Mouse (Mus musculus) layer of hippocampus, postnatal 36 days (tissue): ENCODE measurements around the gene Med26. TPM values are rescaled to one million over a fixed set of nuclear protein-coding genes. Genes with fewer than 3 reads are reported as not detected.
A peak's percentile ranks its signal among the peaks of the same experiment; 100 is the strongest.

Experiments
- DNase-seq, 2 experiments: peaks; one replicate each; pipeline ENCODE4 v3.0.0; 2022
- total RNA-seq, 2 experiments: library from RNA; stranded (reverse); gene quantifications; 2 replicates each; pipeline ENCODE4 v1.2.3; 2021

Med26 gene
- total RNA-seq, 2 experiments from 2014 or later, result 9.9 to 11.0 TPM

DNA sequence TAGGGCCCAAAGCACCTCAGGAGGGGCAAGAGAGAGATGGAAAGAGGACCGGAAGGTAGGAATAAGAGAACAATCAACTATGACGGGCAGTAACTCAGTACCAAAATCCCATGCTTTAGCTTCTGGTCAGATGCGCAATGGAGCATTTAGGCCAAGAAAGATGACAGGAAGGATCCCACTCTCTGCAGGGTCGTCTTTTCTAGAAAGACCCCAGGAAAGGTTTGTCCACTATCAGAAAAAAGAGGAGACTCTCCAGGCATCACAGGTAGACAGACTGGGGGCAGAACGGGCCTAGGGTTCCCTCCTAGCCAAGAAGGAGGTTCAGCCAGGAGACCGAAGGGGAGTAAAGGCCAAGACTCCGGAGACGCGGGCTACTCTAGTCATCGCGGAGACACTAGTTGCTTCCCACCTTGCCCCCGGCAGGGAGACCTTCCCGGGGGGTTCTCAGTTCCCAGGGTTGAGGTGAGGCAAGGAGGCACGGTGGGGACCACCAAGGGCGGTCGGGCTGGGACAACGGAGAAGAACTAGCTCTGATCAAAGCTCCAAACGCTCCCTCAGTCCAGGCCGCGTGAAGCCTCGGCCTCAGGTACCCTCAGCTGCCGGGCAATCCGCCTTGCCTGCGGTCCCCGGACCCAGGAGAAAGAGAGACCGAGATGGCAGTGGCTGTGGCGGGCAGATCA, 808 bp downstream of the Med26 start:
- no peak for DNase-seq

DNA sequence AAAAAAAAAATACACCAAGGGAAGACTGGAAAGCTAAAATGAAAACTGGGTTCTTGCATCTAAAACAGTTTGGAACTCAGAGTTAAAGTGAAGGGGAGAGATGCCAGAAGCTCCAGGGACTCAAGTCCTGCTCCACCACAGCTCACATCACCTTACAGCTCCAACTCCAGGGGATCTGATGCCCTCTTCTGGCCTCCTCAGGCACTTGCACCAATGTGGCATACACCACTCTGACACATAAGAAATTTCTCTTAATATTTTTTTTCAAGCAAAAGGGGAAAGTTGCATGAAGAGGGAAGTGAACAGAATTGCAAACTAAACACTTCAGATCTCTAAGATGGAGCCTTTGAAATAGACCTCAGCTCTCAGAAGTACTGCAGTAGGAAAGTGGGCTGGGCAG, 8.8 kb downstream of the Med26 start:
- no peak for DNase-seq

DNA sequence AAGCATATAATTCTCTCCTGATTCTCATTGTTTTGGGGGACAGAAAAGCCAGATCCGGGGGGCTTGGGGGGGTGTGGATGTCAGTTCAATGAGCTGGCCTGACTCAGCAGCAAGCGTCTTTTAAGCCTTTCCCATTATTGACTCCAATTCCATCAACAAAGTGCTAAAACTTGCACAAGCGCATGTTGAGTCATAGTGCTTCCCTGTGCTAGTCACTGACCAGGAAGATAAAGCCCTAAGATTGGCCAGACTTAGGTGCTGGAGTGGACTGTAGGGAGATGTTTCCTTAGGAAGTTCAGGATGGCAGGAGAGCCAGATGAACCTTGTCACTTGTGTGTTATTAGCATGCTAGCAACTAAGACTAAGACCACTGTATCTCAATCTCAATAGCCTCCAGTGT, 13.2 kb downstream of the Med26 start:
- DNase-seq, result no peak

DNA sequence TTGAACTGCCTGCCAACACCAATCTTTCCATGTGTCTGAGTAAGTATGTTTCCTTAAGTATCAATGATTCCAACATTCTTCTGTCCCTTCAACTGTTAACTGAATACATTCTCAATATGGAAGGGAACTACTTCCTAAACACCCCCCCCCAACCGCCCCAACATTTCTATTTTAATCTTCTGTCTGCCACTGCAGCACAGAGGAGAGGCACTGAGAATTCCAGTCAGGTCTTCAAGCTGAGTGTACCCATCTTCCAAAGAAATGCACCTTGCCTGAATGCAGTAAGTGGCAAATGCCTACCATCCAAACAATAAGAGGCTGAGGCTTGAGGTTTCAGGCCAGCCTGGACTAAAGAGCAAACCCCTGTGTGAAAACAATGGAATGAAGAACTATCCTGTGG, 16.0 kb downstream of the Med26 start:
- DNase-seq, result no peak

DNA sequence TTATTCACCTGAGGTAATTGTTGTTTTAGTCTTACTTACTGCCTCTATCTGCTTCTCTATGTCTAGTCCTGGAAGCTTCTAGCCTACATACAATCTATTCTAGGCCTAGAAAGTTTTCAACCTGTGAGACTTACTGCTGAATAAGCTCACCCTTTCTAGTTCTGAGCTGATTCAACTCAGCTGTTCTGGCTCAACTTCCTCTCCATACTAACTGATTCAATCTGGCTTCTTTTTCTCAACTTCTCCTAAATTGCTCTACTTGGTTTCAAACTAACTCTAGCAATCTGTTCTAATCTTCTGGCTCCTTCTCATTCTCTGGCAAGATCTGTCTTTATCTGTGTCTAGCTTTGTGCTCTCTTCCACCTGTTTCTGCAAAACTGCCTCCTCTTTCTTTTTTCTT, 26.2 kb downstream of the Med26 start:
- DNase-seq, result no peak

DNA sequence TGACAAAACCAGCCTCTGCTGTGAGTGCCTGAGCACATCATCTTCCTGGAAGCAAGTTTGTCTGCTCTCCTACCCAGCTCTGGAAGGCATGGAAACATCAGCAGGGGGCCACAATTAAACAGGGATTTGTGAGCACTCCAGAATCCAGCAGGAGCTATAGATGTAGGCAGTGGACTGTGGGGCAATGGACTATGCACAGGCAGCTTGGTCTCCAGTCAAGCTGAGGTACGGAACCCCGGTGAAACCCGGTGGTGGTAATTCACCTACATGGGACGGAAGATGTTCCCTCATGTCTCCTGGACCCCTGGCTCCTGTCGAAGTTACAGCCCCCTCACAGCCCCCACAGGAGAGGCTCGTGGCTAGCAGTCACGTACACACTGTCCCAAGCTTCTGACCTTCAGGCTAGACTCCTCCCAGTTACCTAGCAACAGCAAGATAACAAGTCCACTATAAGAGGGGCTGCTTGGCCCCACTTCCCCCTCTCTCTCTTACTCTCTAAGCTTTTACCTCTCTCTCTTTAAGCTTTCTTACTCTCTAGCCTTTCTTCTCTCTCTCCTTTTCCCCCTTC, 30.6 kb downstream of the Med26 start:
- DNase-seq, result no peak

DNA sequence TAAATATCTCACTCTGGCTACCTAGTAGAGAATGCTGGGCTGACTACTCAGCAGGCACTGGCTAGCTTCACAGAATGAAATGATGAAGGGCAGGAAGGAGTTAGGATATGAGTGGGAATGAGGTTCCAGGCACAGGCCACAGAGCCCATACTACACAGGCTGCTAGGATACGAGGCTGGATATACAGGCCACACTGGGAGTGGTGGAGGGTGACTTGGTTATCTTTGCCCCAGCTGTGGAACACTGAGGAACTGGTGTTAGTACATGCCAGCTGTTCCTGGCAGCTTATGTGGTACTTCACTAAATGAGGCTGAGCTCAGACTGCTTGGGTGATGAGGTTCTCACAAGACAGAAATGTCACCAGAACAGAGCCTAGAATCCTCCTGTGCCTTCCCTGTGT, 34.9 kb downstream of the Med26 start:
- no peak for DNase-seq

DNA sequence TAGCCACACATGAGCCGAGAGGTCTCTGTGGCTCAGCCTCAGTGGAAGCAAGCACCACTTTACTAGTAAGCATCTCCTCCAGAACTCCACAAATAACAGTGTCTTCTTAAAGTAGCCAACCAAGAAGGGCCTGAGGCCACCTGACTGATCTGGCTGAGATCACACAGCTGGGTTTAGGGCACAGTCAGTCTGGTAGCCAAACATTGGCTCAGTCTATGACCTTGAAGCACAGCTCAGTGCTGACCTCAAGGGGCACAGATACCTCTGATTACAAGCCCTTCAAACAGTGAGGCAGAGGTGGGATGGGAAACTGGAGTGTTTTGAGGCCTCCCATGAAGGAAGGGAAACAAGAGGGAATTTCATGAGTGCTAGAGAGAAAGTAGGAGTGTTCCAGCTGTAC, 35.4 kb downstream of the Med26 start:
- DNase-seq, result no peak

DNA sequence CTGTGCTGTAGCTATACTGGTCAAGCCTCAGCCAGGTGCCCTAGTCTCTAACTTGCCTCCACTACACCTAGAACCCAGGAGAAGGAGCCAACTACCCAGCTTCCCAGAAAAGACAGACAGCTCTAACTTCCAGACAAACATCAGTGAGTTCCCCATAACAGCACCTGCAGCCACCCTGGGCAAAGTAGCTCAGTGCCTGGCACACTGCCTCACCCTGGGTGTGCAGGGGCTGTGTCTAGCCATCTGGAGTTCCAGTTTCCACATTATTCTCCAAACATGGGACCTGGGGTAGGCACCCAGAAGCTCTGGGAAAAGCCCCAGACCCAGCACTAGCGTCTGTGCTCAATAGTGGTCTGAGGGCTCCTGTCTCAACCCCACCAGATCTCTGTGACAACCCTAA, 40.6 kb downstream of the Med26 start:
- DNase-seq, result no peak

DNA sequence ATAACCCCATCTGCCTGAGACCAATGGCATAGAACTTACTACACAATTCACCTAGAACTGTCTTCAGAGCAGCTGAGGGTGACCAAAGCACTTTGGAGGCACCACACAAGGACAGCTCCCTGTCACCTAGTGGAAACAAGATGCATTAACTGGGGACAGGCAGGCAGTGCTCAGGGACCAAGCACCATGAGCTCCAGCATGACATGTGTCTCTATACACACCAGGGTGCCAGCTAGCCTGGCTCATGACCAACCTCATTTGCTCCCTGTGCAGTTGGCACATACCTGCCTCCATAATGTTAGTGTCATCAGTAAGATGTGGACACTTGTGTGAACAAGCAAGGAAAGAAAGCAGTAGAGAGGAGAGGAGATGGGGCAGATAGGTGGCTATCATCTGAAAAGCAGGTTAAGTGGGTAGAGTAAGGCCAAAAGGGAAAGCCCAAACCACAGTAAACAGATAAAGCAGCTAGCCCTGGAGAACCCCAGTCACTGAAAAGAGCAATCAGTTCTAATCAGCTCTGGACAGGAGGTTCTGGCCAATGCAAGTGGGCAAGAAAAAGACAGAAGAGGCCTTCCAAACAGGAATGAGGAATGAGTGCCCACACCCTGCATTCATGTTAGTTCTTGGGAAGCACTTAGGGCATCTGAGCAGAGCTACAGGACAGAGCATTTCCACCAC, 43.3 kb downstream of the Med26 start:
- no peak for DNase-seq

DNA sequence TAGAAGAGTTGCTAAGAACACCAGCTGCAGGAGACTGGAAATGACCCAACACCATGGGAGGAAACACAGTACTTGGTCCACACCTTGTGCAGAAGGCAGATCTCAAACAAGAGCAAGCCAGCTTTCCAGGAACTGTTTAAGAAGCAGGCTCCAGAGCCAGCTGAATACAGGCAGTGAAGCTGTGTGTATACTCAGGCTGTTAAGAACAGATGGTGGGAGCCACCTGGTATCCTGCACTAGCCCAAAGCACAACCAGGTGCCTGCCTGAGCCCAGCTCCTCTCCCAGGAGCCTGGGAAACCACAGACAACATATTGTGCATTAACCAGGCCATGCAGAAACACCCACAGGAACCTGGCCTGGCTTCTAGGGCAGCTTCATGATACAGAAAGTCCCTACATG, 43.9 kb downstream of the Med26 start:
- no peak for DNase-seq

DNA sequence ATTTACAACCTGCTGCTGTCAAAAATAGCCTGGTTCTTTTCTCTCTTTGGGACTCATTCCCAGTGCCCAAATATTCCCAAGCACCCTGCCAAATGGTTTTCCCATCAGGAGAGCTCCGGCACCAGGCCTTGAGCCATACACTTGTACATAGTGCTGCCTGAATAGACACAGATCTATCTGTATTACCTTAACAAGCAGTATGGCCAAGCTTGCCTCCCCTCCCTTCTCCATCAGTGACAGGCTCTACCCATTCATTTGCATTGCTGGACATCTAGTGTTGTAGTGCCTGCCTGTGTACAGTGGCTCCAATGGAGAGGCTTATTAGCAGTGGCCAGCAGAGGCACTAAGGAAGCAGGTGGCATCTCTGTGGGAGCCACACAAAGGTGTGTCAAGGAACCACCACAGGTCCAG, 47.5 kb downstream of the Med26 start:
- no peak for DNase-seq

DNA sequence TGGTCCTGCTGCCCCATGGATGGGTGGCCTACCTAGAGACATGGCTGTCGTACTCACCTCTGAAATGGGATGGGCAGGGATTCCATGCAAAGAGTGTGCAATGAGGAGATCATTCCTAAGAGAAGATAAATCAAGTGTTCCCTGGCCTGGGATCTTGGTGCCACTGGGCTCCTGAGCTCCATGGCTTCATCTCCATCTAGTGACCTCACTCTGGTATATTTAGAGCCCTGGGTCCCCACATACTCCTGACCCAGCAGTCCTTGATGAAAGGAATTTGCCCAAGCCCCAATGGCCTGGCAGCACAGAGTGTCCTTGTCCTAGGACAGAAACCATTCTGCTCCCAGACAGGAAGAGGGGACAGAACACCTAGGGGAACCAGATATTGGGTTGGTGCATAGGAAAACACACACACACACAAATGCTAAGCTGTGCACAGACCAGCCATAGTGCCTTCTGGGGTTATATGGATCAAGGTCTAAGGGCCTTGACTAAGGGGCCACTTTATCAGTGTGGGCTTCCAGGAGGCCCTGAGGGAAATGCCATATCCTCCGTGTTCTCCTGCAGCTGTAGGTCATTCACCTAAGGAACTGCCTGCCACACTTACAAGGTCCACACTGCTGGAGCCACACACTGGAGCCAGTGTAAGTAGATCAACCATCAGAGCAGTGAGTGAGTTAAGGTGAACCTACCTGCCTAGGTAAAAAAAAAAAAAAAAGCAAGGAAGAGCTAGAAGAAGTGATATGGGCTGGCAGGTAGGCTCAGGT, 48.4 kb downstream of the Med26 start:
- no peak for DNase-seq

DNA sequence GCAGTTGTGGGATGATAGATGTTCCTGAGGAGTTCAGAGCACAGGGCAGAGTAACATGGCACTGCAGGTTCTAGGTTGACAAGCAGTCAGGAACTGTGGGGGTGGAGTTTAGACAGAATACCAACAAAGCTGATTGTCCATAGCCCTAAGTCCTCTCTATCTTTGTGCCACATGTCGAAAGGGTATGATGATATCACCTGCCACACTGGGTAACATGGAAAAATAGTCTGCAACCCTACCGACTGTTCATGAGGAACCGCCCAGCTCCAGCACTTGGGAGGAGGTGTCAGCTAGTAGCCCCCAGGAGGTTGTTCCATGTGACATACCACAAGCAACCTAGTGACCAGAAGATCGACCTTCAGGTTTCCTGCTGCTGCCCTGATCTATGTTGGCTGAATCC, 49.5 kb downstream of the Med26 start:
- DNase-seq, result no peak

DNA sequence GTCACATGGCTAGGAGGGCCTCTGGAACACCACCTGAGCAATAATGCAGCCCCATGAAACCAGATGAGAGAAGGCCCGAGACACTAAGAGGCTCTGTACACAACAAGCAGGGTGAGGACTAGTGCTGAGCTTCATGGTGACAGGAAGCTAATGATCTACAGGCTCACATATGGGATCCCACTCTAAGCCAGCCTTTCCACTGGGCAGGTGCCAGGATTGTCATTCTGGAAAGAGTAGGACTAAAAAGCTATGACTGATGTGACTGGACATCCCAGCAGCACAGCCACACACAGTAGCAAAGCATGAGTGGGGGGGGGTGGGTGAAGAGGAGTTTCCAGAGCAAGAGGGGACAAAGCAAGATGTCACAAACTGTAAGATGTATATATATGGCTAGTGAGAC, 50.2 kb downstream of the Med26 start:
- DNase-seq, result no peak

DNA sequence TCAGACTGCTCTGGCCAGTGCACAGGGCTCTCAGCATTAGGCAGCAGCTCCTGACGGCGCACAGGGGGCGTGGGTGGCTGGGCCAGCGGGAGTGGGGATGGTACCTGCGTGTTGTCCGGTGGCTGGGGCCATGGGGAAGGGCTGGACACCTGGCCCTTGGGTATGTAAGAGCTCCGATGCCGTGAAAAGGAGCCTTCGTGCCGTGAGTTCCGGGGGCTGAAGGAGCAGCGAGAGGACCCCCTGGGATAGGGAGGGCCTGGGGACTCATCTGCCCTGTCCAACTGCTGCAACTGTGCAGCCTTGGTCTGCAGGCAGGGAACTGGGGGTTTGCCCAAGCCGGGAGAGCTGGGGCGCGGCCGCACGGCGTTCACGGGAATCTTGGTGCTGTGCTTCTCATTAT, 51.9 kb downstream of the Med26 start:
- no peak for DNase-seq

DNA sequence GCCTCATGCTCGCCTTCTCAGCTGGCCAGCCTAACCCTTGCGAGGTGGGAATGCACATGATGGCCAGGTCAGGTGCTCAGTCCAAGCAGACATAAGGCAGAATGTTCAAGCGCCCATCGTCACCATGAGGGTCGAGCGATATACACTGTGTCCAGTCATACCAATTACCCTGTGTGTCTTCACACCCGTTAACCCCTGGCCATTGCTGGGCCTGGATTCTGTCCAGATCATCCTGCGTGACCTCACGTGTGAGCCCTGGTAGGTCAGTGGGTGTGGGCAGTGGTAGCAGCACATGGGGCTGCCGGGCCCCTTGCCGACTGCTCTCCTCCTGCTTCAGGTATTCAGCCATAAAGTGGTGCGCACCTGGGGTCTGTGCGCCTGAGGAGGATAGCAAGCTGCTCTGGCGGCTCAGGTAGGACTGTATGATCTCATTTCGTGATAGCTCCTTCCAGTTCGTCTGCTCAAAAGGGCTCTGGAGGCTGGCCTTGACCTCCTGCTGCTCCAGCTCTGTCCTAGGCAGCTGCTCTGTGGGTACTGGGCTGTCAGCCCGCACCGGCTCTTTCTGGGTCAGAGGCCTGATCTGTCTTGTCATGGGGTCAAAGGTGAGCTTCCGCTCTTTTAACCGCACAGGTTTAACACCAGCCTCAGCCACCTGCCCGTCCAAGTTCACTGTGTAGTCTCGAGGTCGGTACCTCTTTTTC, 52.5 kb downstream of the Med26 start:
- no peak for DNase-seq

DNA sequence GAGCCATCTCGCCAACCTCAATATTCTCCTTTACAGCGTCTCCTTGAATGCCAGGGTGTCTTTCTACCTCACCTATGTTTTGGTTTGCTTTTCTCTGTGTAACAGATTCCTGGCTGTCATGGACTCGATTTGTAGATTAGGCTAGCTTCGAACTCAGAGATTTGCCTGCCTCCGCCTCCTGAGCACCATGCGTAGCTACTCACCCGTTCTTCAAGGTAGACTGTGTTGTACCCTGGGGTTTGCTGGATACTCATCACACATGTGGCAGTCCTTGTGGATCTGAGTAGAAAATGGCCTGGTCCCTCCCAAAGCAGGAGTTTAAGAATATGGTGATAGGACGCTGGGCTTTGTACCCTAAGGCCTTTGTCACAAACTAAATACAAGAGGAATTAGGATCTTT, 54.7 kb downstream of the Med26 start:
- no peak for DNase-seq

DNA sequence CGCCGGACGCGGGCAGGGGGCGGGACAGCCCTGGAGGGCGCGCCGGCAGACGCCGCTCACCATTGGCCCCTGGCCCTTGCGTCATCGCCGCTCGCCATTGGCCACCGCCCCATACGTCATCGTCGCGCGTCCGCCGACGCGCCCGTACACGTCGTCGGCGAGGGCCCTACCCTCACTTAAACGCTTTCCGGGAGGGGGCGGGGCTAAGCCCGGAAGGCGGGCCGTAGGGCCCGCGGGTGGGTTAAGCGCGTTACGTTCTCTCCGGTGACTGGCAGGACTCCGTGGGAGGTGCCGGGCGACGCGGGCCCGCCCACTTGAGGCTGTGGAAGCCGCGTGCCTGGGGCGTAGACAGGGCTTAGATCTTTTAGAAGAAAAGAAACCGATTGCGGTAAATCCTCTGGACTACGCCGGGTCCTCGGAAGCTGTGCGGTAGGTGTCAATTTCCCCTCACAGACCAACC, 55.4 kb downstream of the Med26 start:
- DNase-seq, result peak; percentile 99 to 100

DNA sequence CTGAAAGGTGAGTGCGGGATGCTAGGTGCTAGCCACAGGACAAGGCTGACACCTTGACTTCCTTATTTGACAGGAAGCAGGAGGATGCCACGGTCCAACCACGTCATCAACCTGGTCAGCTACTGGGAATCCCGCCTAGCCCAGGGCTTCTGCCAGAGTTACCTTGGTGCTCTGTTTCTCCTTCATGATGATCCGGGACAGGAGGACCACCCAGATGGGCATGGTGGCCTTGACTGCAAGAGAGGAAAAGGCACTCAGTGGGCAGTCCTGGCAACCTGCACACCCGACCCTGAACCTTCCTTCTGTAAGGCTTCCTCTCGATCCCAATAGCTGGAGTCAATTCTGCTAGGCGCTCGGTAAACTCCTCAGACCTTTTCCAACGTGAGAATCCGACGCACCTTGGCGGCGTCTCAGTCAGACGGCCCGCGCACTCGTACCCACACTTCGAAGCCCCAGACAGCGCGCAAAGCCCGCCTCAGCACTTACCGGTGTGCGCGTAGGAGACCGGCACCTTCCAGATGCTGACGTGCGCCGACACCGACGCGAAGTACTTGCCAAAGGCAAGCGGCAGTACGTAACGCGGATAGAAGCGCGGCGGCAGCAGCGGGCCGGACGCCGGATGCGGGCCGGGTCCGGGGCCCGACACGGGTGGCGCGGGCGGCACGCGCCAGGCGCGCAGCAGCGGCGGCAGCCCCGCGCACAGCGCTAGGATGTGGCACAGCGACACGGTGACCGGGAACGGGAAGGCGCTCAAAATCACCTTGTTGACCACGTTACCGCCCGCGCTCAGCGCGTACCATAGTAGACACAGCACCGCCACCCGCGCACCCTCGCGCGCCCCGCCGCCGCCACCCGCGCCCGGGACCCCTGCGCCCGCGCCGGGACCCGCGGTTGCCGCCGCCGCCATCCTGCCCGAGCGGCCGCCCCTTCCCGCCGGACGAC, 56.1 kb downstream of the Med26 start, which contains the start of gene Slc35e1:
Gene Slc35e1 (minus strand): TSS at position 935 of the 942 bp plus-strand sequence.
- DNase-seq, result peak; percentile 35 to 38

DNA sequence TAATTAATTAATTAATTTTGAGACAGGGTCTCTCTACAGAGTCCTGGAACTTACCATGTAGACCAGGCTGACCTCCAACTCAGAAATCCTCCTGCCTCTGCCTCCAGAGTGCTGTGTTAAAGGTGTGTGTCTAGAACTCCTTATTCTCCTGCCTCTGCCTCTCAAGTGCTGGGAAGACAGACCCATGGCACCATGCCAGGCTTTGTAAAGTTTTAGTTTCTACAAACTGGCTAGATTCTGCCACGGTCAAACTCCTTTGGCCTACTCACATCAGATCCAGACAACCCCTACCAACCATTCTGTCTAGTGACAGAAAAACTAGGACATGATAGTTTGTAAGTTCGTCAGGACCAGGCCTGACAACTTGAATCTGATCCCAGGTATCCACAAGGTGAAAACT, 57.1 kb downstream of the Med26 start:
- DNase-seq, result no peak
